Mouse (Mus musculus) kidney, adult 2 months (tissue): ENCODE measurements at regions not wholly inside any gene's neighbourhood (a gene's known extent, or its start where the extent isn't known, plus 50 kb on each side); places are given as distances from the start of the nearest gene placed in this dataset.

Experiments used
- CTCF ChIP-seq: fragments of 200-500 bp; conservative IDR thresholded peaks from 2 replicates; pipeline ENCODE4 v1.5.1; 2011; ENCODE audit warnings: low read depth, mild to moderate bottlenecking, control low read depth, low read length, moderate library complexity, mixed read lengths; ENCODE audit not compliant: insufficient read depth, insufficient read length
- POLR2A ChIP-seq: fragments of 200-500 bp; IDR thresholded peaks from one replicate; pipeline ENCODE4 v1.6.1; 2011; ENCODE audit warnings: low read depth, low read length, control low read depth

GRCm38 (mm10) chr12:26146336-26146735 lies 268.7 kb downstream of the Rnf144a start:
- TF ChIP-seq CTCF (no peak), POLR2A (no peak)
